Mouse (Mus musculus) fat pad, adult 2 months (tissue): ENCODE results near the gene Sec16b.

Experiments
- DNase-seq: peaks from one replicate; pipeline ENCODE4 v3.0.0-alpha.2; 2011; ENCODE audit warnings: low read depth, low spot score; ENCODE audit errors: extremely low read depth

The Sec16b gene

GRCm38 (mm10) chr1:157512690-157513448, 6.3 kb downstream of the Sec16b start:
- DNase-seq, result no peak

- DNase-seq, result no peak
These were observed 7.0 kb downstream of the Sec16b start for GRCm38 (mm10) chr1:157513559-157513958.

- no peak for DNase-seq
These were observed 7.8 kb downstream of the Sec16b start for GRCm38 (mm10) chr1:157514298-157514697.

GRCm38 (mm10) chr1:157516838-157517808, 10.6 kb downstream of the Sec16b start:
- no peak for DNase-seq

GRCm38 (mm10) chr1:157518111-157518523, 11.6 kb downstream of the Sec16b start:
- DNase-seq, result peak; percentile 31

GRCm38 (mm10) chr1:157519396-157519795, 12.9 kb downstream of the Sec16b start:
- peak; percentile 42 for DNase-seq

- DNase-seq, result no peak
These were observed 15.8 kb downstream of the Sec16b start for GRCm38 (mm10) chr1:157522322-157522721.

- no peak for DNase-seq
These were observed 18.2 kb downstream of the Sec16b start for GRCm38 (mm10) chr1:157524775-157525174.

GRCm38 (mm10) chr1:157525692-157526354, 19.3 kb downstream of the Sec16b start:
- DNase-seq, result no peak

GRCm38 (mm10) chr1:157526625-157527024, 20.1 kb downstream of the Sec16b start:
- no peak for DNase-seq

GRCm38 (mm10) chr1:157532826-157533460, 26.4 kb downstream of the Sec16b start:
- DNase-seq, result peak; percentile 45

- no peak for DNase-seq
These were observed 29.0 kb downstream of the Sec16b start for GRCm38 (mm10) chr1:157535571-157535970.

GRCm38 (mm10) chr1:157536471-157536870, 29.9 kb downstream of the Sec16b start:
- no peak for DNase-seq

GRCm38 (mm10) chr1:157537636-157538035, 31.1 kb downstream of the Sec16b start:
- DNase-seq, result no peak

- no peak for DNase-seq
These were observed 38.5 kb downstream of the Sec16b start for GRCm38 (mm10) chr1:157545056-157545455.

- DNase-seq, result no peak
These were observed 41.1 kb downstream of the Sec16b start for GRCm38 (mm10) chr1:157547658-157548057.

GRCm38 (mm10) chr1:157549721-157550120, 43.2 kb downstream of the Sec16b start:
- DNase-seq, result no peak

GRCm38 (mm10) chr1:157552749-157553451, 46.4 kb downstream of the Sec16b start:
- DNase-seq, result no peak

GRCm38 (mm10) chr1:157554163-157554562, 47.6 kb downstream of the Sec16b start:
- DNase-seq, result no peak
